Mouse (Mus musculus): ENCODE measurements around the gene Traip. TPM values are rescaled to one million over a fixed set of nuclear protein-coding genes. Genes with fewer than 3 reads are reported as not detected.

Gene Traip
- polyA plus RNA-seq, 1 experiment from 2014 or later = 29.4 TPM

DNA sequence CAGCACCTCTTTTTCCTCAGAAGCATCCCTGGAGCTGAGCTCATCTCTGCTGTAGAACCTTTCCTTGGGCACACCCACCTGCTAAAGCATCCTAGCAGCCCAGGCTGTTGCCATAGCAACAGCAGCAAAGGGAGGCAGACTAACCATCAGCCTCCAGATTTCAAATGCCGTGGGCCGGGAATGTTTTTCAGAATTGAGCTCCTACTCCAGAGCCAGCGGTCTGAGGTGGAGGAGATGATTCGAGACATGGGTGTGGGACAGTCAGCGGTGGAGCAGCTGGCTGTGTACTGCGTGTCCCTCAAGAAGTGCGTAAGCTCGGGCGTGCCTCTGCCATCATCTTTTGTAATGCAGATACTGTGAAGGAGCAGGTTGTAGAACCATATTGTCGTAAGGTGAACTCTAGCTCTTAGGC lies 11.4 kb downstream of the Traip start:
- Histone ChIP-seq H3K27me3 (no peaks in the 10 kb centered on the region), H3K4me1 (no peaks in the 10 kb centered on the region), H3K9me3 (no peaks in the 10 kb centered on the region), H3K4me2 (replicated peaks) (no peak overlapping the region), H3K9ac (no peak overlapping the region), H3K27ac (no peak overlapping the region), H3K4me3 (no peak overlapping the region), H3K36me3 (peaks cover 53% of the 10 kb centered on the region)
- WGBS = 90% methylated on average over 10 of the region's 10 CpGs
- no peak for ATAC-seq (ENCODE audit: insufficient number of reproducible peaks, insufficient read depth, low FRiP score, low TSS enrichment)

DNA sequence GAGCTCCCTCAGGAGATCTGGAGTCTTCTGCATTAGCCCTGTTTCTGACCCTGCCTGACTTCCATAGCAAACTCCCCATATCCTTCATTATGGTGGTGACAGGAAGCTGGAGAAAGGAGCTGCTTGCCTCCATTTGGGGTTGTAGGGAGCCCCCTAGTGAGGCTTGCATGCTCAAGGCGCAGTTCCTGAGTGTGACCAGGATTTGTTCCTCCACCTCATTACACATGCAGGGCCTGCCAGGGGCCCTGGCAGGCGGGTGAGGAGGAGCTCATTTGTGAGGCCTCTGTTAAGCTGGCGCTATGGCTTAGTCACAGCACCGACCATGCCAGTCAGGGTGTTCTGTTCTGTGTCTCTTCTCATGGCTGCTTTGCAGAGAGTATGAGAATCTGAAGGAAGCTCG lies 11.9 kb downstream of the Traip start:
- no peak for ATAC-seq (ENCODE audit: insufficient number of reproducible peaks, insufficient read depth, low FRiP score, low TSS enrichment)
- H3K36me3 ChIP-seq = peaks cover 56% of the 10 kb centered on the region
- H3K4me3 ChIP-seq = no peak overlapping the region
- H3K4me2 ChIP-seq (replicated peaks) = no peak overlapping the region
- H3K27ac ChIP-seq = no peak overlapping the region
- no peaks in the 10 kb centered on the region for H3K4me1 ChIP-seq
- no peak overlapping the region for H3K9ac ChIP-seq
- no peaks in the 10 kb centered on the region for H3K9me3 ChIP-seq
- WGBS = 63% methylated on average over 5 of the region's 5 CpGs
- no peaks in the 10 kb centered on the region for H3K27me3 ChIP-seq

DNA sequence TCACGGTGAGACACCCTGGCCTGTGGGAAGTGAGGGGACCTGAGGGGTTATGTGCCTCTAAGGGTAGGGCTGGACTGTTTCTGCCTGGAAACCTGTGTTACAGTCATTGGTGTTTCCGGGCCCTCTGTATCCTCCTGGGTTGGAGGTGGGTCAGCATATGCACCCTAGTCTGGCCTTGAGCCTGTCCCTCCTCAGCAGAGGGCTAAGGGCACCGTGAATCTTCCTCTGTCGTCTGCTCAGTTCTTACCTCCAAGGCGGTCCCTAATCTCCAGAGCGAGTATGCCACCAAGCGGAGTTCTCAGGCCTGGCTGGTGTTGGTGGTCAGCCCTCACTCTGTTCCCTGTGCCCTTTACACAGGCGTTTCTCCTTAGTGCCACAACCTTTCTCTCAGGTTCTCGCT lies 13.0 kb downstream of the Traip start:
- peaks cover 51% of the 10 kb centered on the region for H3K36me3 ChIP-seq
- no peak overlapping the region for H3K9ac ChIP-seq
- no peaks in the 10 kb centered on the region for H3K27me3 ChIP-seq
- H3K4me2 ChIP-seq (replicated peaks) = no peak overlapping the region
- H3K9me3 ChIP-seq = no peaks in the 10 kb centered on the region
- 89% methylated on average over 9 of the region's 9 CpGs for WGBS
- H3K27ac ChIP-seq = no peak overlapping the region
- H3K4me3 ChIP-seq = no peak overlapping the region
- no peaks in the 10 kb centered on the region for H3K4me1 ChIP-seq
- ATAC-seq (ENCODE audit: insufficient number of reproducible peaks, insufficient read depth, low FRiP score, low TSS enrichment) = no peak

DNA sequence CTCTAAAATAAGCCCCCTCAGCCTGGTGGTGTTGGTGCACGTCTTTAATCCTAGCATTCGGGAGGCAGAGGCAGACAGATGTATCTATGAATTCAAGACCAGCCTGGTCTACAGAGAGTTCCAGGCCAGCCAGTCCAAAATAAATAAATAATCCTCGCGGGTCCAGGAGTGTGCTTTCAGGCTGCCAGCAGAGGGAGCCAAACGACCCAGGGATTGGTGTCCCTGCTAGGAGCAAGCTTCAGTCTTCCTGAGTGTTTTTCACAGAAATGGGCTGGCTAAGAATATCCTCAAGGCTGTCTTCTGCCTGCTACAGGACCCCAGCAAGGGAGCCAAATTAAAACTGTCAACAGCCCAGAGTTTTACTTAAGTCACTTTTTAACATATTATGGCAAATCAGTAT lies 13.8 kb downstream of the Traip start:
- ATAC-seq (ENCODE audit: insufficient number of reproducible peaks, insufficient read depth, low FRiP score, low TSS enrichment) = no peak
- no peaks in the 10 kb centered on the region for H3K4me1 ChIP-seq
- H3K36me3 ChIP-seq = peaks cover 50% of the 10 kb centered on the region
- H3K27me3 ChIP-seq = no peaks in the 10 kb centered on the region
- no peak overlapping the region for H3K4me3 ChIP-seq
- H3K9me3 ChIP-seq = no peaks in the 10 kb centered on the region
- H3K9ac ChIP-seq = no peak overlapping the region
- H3K4me2 ChIP-seq (replicated peaks) = no peak overlapping the region
- WGBS = 18% methylated on average over 5 of the region's 5 CpGs
- H3K27ac ChIP-seq = no peak overlapping the region

DNA sequence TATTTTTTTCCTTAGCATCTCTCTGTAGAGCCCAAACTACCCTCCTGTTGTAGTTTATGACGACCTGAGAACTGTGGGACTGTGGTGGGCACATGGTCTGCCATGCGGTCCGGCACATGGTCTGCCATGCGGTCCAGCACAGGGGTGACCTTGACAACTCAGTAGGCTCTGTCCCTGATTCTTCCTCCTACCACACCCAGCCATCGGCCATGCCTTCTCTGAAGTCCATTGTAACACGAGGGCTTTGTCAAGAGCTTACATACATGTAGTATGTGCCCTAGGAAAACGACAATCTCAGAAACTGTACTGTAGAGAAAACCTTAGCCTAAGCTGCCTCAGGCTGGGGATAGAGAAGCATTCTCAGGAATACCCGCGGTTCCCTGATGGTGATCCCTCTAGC lies 14.7 kb downstream of the Traip start:
- Histone ChIP-seq H3K4me3 (no peak overlapping the region), H3K9ac (no peak overlapping the region), H3K27me3 (no peaks in the 10 kb centered on the region), H3K27ac (no peak overlapping the region), H3K9me3 (no peaks in the 10 kb centered on the region), H3K4me2 (replicated peaks) (no peak overlapping the region), H3K36me3 (peaks cover 48% of the 10 kb centered on the region), H3K4me1 (no peaks in the 10 kb centered on the region)
- 89% methylated on average over 9 of the region's 9 CpGs for WGBS
- ATAC-seq (ENCODE audit: insufficient number of reproducible peaks, insufficient read depth, low FRiP score, low TSS enrichment) = no peak

DNA sequence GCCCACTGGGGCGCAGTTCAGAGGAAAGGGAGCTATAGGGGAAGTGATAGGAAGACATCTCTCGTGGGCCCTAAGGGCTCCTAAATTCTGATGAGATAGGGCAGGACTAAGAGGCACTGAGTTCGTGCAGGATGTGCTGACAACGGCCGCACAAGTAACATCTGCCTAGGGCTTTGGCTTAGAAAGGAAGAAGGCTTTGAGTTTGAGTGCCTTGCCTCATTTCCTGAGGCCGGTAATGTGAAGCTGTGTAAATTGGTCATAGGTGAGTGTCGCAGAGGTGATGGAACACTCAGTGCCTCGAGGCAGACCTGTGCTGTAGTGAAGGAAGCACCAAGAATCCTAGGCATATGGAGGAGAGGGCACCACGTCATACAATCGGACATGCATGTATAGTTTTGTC lies 16.7 kb downstream of the Traip start:
- no peak overlapping the region for H3K4me2 ChIP-seq (replicated peaks)
- H3K4me3 ChIP-seq = no peak overlapping the region
- H3K27ac ChIP-seq = no peak overlapping the region
- peaks cover 44% of the 10 kb centered on the region for H3K36me3 ChIP-seq
- no peak for ATAC-seq (ENCODE audit: insufficient number of reproducible peaks, insufficient read depth, low FRiP score, low TSS enrichment)
- no peak overlapping the region for H3K9ac ChIP-seq
- H3K9me3 ChIP-seq = no peaks in the 10 kb centered on the region
- no peaks in the 10 kb centered on the region for H3K4me1 ChIP-seq
- no peaks in the 10 kb centered on the region for H3K27me3 ChIP-seq
- WGBS = 86% methylated on average over 10 of the region's 10 CpGs

DNA sequence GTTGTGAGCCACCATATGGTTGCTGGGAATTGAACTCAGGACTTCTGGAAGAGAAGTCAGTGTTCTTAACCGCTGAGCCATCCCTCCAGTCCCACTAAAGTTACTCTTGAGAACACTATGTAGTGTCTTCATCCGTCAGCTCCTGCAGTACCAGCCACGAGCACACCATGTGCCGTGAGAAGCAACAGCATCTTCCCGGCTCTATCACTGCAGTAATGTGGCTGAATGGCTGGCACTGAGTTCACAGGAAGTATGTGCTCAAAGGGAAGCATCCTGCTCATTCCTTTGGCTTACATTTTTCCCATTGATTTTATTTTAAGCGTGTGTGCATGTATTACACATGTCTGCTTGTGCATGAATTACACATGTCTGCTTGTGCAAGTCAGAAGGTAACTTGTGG lies 17.5 kb downstream of the Traip start:
- Histone ChIP-seq H3K27me3 (no peaks in the 10 kb centered on the region), H3K4me3 (no peak overlapping the region), H3K27ac (no peak overlapping the region), H3K4me2 (replicated peaks) (no peak overlapping the region), H3K36me3 (peaks cover 40% of the 10 kb centered on the region), H3K9ac (no peak overlapping the region), H3K4me1 (no peaks in the 10 kb centered on the region), H3K9me3 (no peaks in the 10 kb centered on the region)
- ATAC-seq (ENCODE audit: insufficient number of reproducible peaks, insufficient read depth, low FRiP score, low TSS enrichment) = no peak
- WGBS = 84% methylated on average over 6 of the region's 6 CpGs

DNA sequence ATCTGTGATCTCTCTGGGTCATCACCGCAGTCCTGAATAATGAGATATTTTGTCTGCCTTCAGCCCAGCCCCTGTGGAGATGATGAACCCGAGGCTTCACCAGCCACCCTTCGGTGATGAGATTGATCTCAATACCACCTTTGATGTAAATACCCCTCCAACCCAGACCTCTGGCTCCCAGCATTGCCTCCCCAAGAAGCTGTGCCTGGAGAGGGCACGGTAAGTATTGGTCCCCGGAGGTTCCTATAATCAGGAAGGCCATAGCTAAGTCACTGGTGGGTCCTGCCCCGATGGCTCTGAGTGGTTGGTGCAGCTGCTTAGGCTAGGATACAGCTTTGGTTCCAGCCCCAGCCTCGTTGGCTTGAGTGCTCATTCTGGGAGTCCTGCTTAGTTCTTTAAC lies 18.6 kb downstream of the Traip start:
- 89% methylated on average over 7 of the region's 7 CpGs for WGBS
- peaks cover 39% of the 10 kb centered on the region for H3K36me3 ChIP-seq
- no peak for ATAC-seq (ENCODE audit: insufficient number of reproducible peaks, insufficient read depth, low FRiP score, low TSS enrichment)
- no peaks in the 10 kb centered on the region for H3K4me1 ChIP-seq
- H3K27me3 ChIP-seq = no peaks in the 10 kb centered on the region
- no peaks in the 10 kb centered on the region for H3K9me3 ChIP-seq
- no peak overlapping the region for H3K27ac ChIP-seq
- H3K9ac ChIP-seq = no peak overlapping the region
- no peak overlapping the region for H3K4me3 ChIP-seq
- H3K4me2 ChIP-seq (replicated peaks) = no peak overlapping the region

DNA sequence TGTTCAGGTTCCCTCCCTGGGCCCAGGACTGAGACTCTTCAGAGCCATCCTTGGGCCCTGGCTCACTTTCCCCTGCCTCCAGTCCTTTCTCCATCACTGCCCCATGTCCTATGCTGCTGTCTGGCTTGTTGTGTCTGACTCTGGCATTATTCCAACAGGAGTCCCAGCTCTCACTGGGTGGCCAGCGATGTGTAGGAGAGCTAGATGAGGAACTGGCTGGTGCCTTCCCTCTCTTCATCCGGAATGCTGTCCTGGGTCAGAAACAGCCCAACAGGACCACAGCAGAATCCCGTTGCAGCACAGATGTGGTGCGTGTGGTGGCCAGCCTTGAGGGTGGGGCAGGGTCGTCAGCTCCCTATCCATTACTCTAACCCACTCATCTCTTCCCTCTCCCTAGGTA lies 20.4 kb downstream of the Traip start:
- Histone ChIP-seq H3K9ac (no peak overlapping the region), H3K27ac (no peak overlapping the region), H3K36me3 (peaks cover 39% of the 10 kb centered on the region), H3K9me3 (no peaks in the 10 kb centered on the region), H3K4me1 (no peaks in the 10 kb centered on the region), H3K4me3 (no peak overlapping the region), H3K4me2 (replicated peaks) (no peak overlapping the region), H3K27me3 (no peaks in the 10 kb centered on the region)
- 95% methylated on average over 5 of the region's 5 CpGs for WGBS
- no peak for ATAC-seq (ENCODE audit: insufficient number of reproducible peaks, insufficient read depth, low FRiP score, low TSS enrichment)

DNA sequence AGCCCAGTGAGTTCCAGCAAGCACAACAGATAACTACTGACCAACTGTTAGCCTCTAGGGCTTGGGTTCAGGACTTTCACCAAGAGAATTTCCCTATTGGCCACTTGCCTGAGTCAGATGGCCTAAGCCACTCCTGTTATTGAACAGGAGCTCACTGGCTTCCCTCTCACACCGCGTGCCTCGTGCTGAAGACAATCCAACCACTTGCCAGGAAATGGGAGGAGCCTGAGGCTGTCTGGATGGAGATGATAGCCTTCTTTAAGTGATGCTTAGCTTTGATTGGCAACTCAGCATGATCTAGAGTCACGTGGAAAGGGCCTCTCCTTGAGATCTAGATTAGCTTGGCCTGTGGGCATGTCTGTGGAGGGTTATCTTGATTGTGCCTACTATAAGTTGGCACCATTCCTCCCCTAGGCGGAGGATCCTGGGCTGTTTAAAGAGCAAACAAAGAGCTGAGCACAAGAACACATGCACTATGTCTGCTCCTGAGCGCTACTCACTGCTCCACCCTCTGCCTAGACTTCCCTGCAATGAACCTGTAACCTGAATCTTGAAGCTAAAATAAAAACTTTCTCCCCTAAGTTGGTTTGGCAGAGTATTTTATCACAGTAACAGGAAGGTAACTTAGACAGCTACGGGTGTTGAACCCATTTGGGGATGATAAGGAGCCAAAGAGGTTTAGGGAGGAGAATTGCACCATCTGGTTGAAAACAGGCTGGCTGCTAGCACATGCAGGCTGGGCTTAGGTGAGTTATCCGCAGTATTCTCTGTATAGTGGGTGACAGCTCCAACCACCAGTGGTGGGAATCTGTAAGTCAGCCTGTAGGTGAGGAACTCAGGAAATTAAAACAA lies 22.0 kb downstream of the Traip start:
- Histone ChIP-seq H3K27me3 (no peaks in the 10 kb centered on the region), H3K4me1 (peaks cover 5% of the 10 kb centered on the region; the same call in 1 of the 2 replicates), H3K4me3 (no peak overlapping the region), H3K27ac (no peak overlapping the region), H3K4me2 (replicated peaks) (no peak overlapping the region), H3K9me3 (no peaks in the 10 kb centered on the region), H3K36me3 (peaks cover 35% of the 10 kb centered on the region), H3K9ac (no peak overlapping the region)
- WGBS = 76% methylated on average over 8 of the region's 8 CpGs
- no peak for ATAC-seq (ENCODE audit: insufficient number of reproducible peaks, insufficient read depth, low FRiP score, low TSS enrichment)

DNA sequence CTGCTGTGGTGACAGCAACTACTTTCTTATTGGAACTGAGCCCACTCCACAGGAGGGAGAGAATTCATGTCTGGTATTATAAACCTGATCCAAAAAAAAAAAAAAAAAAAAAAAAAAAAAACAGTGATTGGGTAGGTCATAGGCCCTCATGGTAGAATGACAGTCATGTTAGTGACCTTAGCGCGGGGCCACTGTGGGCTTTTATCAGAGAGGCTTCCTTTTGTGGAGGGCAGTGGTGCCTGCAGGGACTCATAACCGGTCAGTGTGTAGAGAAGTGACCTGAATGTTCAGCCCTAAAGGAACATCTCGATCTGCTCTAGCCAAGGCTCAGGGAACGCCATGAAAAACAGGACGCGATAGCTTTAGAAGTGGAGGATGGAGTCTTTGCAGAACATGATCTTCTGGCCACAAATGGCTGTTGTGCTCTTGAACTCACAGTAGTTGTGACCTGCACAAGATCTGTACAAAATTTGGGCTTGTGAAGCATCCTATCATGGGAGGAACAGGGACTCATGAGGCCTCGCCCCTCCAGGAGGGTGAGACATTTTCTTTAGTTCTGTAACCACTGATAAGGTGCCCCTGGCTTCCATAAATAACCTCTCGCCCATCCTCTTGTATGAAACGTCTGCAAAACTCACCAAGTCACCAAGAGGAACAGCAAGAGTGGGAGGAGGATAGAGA lies 24.7 kb downstream of the Traip start:
- Histone ChIP-seq H3K9me3 (no peaks in the 10 kb centered on the region), H3K9ac (no peak overlapping the region), H3K36me3 (peaks cover 21% of the 10 kb centered on the region), H3K4me1 (peaks cover 8% of the 10 kb centered on the region; the same call in 1 of the 2 replicates), H3K27me3 (no peaks in the 10 kb centered on the region), H3K4me2 (replicated peaks) (no peak overlapping the region), H3K27ac (peak overlapping the region; percentile 1), H3K4me3 (no peak overlapping the region)
- ATAC-seq (ENCODE audit: insufficient number of reproducible peaks, insufficient read depth, low FRiP score, low TSS enrichment) = no peak
- WGBS = 74% methylated on average over 10 of the region's 10 CpGs

All from embryonic facial prominence, embryonic 12.5 days (tissue).